Mouse (Mus musculus): ENCODE measurements around the gene Slc5a10. TPM values are rescaled to one million over a fixed set of nuclear protein-coding genes. Genes with fewer than 3 reads are reported as not detected.

Slc5a10 gene
- polyA plus RNA-seq, 1 experiment from 2014 or later = 0.08 TPM

- H3K27ac ChIP-seq = no peak overlapping the region
- WGBS = 86% methylated on average over 5 of the region's 5 CpGs
- no peaks in the 10 kb centered on the region for H3K27me3 ChIP-seq (ENCODE audit: low read depth, poor library complexity, severe bottlenecking)
- no peaks in the 10 kb centered on the region for H3K9me3 ChIP-seq (replicated peaks)
- peaks cover 11% of the 10 kb centered on the region for H3K36me3 ChIP-seq
- no peak for DNase-seq (ENCODE audit: low spot score)
- no peaks in the 10 kb centered on the region for H3K4me1 ChIP-seq
- H3K4me3 ChIP-seq = no peak overlapping the region
Measured at GRCm38 (mm10) chr11:61722077-61722476, 1.5 kb upstream of the Slc5a10 start.

GRCm38 (mm10) chr11:61719826-61720225 is 800 bp downstream of the Slc5a10 start:
- DNase-seq (ENCODE audit: low spot score) = no peak
- no peaks in the 10 kb centered on the region for H3K36me3 ChIP-seq
- no peak overlapping the region for H3K4me3 ChIP-seq
- H3K27me3 ChIP-seq (ENCODE audit: low read depth, poor library complexity, severe bottlenecking) = no peaks in the 10 kb centered on the region
- no peaks in the 10 kb centered on the region for H3K9me3 ChIP-seq (replicated peaks)
- H3K4me1 ChIP-seq = no peaks in the 10 kb centered on the region
- WGBS = 79% methylated on average over 8 of the region's 8 CpGs
- H3K27ac ChIP-seq = no peak overlapping the region

GRCm38 (mm10) chr11:61719387-61719786 is 1.2 kb downstream of the Slc5a10 start:
- H3K27me3 ChIP-seq (ENCODE audit: low read depth, poor library complexity, severe bottlenecking) = no peaks in the 10 kb centered on the region
- no peak overlapping the region for H3K4me3 ChIP-seq
- WGBS = 71% methylated on average over 3 of the region's 3 CpGs
- no peaks in the 10 kb centered on the region for H3K4me1 ChIP-seq
- no peak overlapping the region for H3K27ac ChIP-seq
- H3K9me3 ChIP-seq (replicated peaks) = no peaks in the 10 kb centered on the region
- H3K36me3 ChIP-seq = no peaks in the 10 kb centered on the region
- no peak for DNase-seq (ENCODE audit: low spot score)

GRCm38 (mm10) chr11:61717990-61718389 is 2.6 kb downstream of the Slc5a10 start:
- H3K27ac ChIP-seq = no peak overlapping the region
- WGBS = 71% methylated on average over 5 of the region's 5 CpGs
- H3K4me1 ChIP-seq = no peaks in the 10 kb centered on the region
- no peak overlapping the region for H3K4me3 ChIP-seq
- no peaks in the 10 kb centered on the region for H3K9me3 ChIP-seq (replicated peaks)
- H3K27me3 ChIP-seq (ENCODE audit: low read depth, poor library complexity, severe bottlenecking) = peaks cover 10% of the 10 kb centered on the region; the same call in 1 of the 2 replicates
- no peaks in the 10 kb centered on the region for H3K36me3 ChIP-seq
- no peak for DNase-seq (ENCODE audit: low spot score)

- DNase-seq (ENCODE audit: low spot score) = no peak
Measured at GRCm38 (mm10) chr11:61715130-61715529, 5.5 kb downstream of the Slc5a10 start.

GRCm38 (mm10) chr11:61714346-61715117 is 6.1 kb downstream of the Slc5a10 start:
- WGBS = 47% methylated on average over 11 of the region's 11 CpGs
- H3K36me3 ChIP-seq = no peaks in the 10 kb centered on the region
- peaks cover 10% of the 10 kb centered on the region; the same call in 1 of the 2 replicates for H3K27me3 ChIP-seq (ENCODE audit: low read depth, poor library complexity, severe bottlenecking)
- DNase-seq (ENCODE audit: low spot score) = peak; percentile 78
- no peak overlapping the region for H3K4me3 ChIP-seq
- no peaks in the 10 kb centered on the region for H3K4me1 ChIP-seq
- no peaks in the 10 kb centered on the region for H3K9me3 ChIP-seq (replicated peaks)
- H3K27ac ChIP-seq = no peak overlapping the region

More at GRCm38 (mm10) chr11:61715130-61715529, 5.5 kb downstream of the Slc5a10 start:
- no peak overlapping the region for H3K4me3 ChIP-seq
- 74% methylated on average over 6 of the region's 6 CpGs for WGBS
- H3K9me3 ChIP-seq (replicated peaks) = no peaks in the 10 kb centered on the region
- no peak overlapping the region for H3K27ac ChIP-seq
- peaks cover 10% of the 10 kb centered on the region; the same call in 1 of the 2 replicates for H3K27me3 ChIP-seq (ENCODE audit: low read depth, poor library complexity, severe bottlenecking)
- no peaks in the 10 kb centered on the region for H3K36me3 ChIP-seq
- H3K4me1 ChIP-seq = no peaks in the 10 kb centered on the region

GRCm38 (mm10) chr11:61713157-61713855 is 7.3 kb downstream of the Slc5a10 start:
- H3K4me3 ChIP-seq = no peak overlapping the region
- no peaks in the 10 kb centered on the region for H3K36me3 ChIP-seq
- WGBS = 47% methylated on average over 15 of the region's 15 CpGs
- peaks cover 10% of the 10 kb centered on the region; the same call in 1 of the 2 replicates for H3K27me3 ChIP-seq (ENCODE audit: low read depth, poor library complexity, severe bottlenecking)
- peaks cover 10% of the 10 kb centered on the region for H3K4me1 ChIP-seq
- no peak for DNase-seq (ENCODE audit: low spot score)
- no peaks in the 10 kb centered on the region for H3K9me3 ChIP-seq (replicated peaks)
- 0 out of 2 replicates have a peak overlapping the region, but pooled peaks have one; percentile 7 for H3K27ac ChIP-seq

- WGBS = 56% methylated on average over 3 of the region's 3 CpGs
- H3K27ac ChIP-seq = peak overlapping the region; percentile 53; the same call in 1 of the 2 replicates
Measured at GRCm38 (mm10) chr11:61708928-61709327, 11.7 kb downstream of the Slc5a10 start.

GRCm38 (mm10) chr11:61706232-61706631 is 14.4 kb downstream of the Slc5a10 start:
- Histone ChIP-seq H3K4me3 (no peak overlapping the region), H3K36me3 (0 out of 2 replicates have a peak, but pooled peaks cover 8% of the 10 kb centered on the region), H3K27ac (no peak overlapping the region), H3K9me3 (replicated peaks) (no peaks in the 10 kb centered on the region), H3K27me3 (ENCODE audit: low read depth, poor library complexity, severe bottlenecking) (0 out of 2 replicates have a peak, but pooled peaks cover 4% of the 10 kb centered on the region), H3K4me1 (peaks cover 12% of the 10 kb centered on the region)
- no peak for DNase-seq (ENCODE audit: low spot score)
- 67% methylated on average over 4 of the region's 4 CpGs for whole genome bisulfite sequencing

More at GRCm38 (mm10) chr11:61708928-61709327, 11.7 kb downstream of the Slc5a10 start:
- Histone ChIP-seq H3K36me3 (0 out of 2 replicates have a peak, but pooled peaks cover 3% of the 10 kb centered on the region), H3K4me3 (no peak overlapping the region), H3K9me3 (replicated peaks) (no peaks in the 10 kb centered on the region), H3K4me1 (peaks cover 12% of the 10 kb centered on the region), H3K27me3 (ENCODE audit: low read depth, poor library complexity, severe bottlenecking) (peaks cover 10% of the 10 kb centered on the region; the same call in 1 of the 2 replicates)
- DNase-seq (ENCODE audit: low spot score) = no peak

GRCm38 (mm10) chr11:61705581-61705980 is 15.0 kb downstream of the Slc5a10 start:
- 87% methylated on average over 2 of the region's 2 CpGs for WGBS
- no peaks in the 10 kb centered on the region for H3K9me3 ChIP-seq (replicated peaks)
- 0 out of 2 replicates have a peak, but pooled peaks cover 8% of the 10 kb centered on the region for H3K36me3 ChIP-seq
- 0 out of 2 replicates have a peak, but pooled peaks cover 4% of the 10 kb centered on the region for H3K27me3 ChIP-seq (ENCODE audit: low read depth, poor library complexity, severe bottlenecking)
- H3K4me1 ChIP-seq = peaks cover 12% of the 10 kb centered on the region
- DNase-seq (ENCODE audit: low spot score) = no peak
- H3K4me3 ChIP-seq = no peak overlapping the region
- no peak overlapping the region for H3K27ac ChIP-seq

- Histone ChIP-seq H3K36me3 (0 out of 2 replicates have a peak, but pooled peaks cover 7% of the 10 kb centered on the region), H3K27me3 (ENCODE audit: low read depth, poor library complexity, severe bottlenecking) (0 out of 2 replicates have a peak, but pooled peaks cover 2% of the 10 kb centered on the region), H3K4me1 (peaks cover 3% of the 10 kb centered on the region; the same call in 1 of the 2 replicates), H3K9me3 (replicated peaks) (no peaks in the 10 kb centered on the region), H3K27ac (no peak overlapping the region), H3K4me3 (no peak overlapping the region)
- WGBS = 96% methylated on average over 5 of the region's 5 CpGs
- DNase-seq (ENCODE audit: low spot score) = no peak
Measured at GRCm38 (mm10) chr11:61702494-61702893, 18.1 kb downstream of the Slc5a10 start.

GRCm38 (mm10) chr11:61701696-61702095 is 18.9 kb downstream of the Slc5a10 start:
- 90% methylated on average over 5 of the region's 5 CpGs for WGBS
- H3K4me3 ChIP-seq = no peak overlapping the region
- H3K36me3 ChIP-seq = 0 out of 2 replicates have a peak, but pooled peaks cover 5% of the 10 kb centered on the region
- H3K27ac ChIP-seq = no peak overlapping the region
- no peaks in the 10 kb centered on the region for H3K27me3 ChIP-seq (ENCODE audit: low read depth, poor library complexity, severe bottlenecking)
- H3K9me3 ChIP-seq (replicated peaks) = no peaks in the 10 kb centered on the region
- no peak for DNase-seq (ENCODE audit: low spot score)
- peaks cover 3% of the 10 kb centered on the region; the same call in 1 of the 2 replicates for H3K4me1 ChIP-seq
